Mouse (Mus musculus): ENCODE measurements around the gene Havcr2. TPM values are rescaled to one million over a fixed set of nuclear protein-coding genes. Genes with fewer than 3 reads are reported as not detected.

Havcr2 gene
- 0.21 and 0.25 TPM in 2 replicates for polyA plus RNA-seq (2012; rRNA removed)

GRCm38 (mm10) chr11:46454453-46455045 is at the start of gene Havcr2:
Gene Havcr2 (plus strand): TSS chr11:46454935.

DNA sequence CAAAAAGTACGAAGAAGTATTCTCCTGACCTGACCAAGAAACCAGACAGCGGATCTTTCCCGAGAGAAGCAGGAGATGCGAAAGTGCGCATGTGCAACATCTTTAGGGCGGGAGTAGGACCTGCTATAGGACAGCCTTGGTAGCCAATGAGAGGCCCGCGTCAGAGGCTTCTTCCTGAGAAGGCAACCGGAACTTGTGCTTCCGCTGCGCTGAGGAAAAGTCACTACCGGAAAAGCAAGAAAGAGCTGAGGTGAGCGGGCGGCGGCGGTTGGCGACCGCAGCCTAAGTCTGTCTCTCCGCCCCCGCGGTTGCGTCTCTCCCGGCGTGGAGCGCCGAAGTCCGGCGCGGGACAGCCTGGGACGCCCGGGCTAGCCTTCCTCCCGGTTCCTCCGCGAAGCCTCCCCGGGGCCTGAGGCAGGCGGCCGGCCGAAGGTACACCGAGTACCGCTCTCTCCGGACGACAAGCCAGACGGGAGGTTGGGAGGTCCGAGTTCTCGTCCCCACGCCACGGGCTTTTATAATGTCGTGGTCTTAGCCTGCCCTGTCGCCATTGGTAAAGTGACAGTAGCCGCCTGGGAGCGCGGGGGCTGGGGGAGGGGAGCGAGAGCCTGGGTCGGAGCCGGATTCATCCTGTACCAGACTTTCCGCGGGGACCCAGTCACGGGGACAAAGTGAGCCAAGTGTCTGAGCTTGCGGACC is 17.8 kb upstream of the Havcr2 start, which contains the start of gene Med7:
Gene Med7, plus strand, starts transcription at position 166 of the 699 bp plus-strand sequence.

GRCm38 (mm10) chr11:46523912-46524311 is 69.2 kb downstream of the Havcr2 start, which contains the start of gene Gm12169:
Gene Gm12169 (plus strand): TSS chr11:46524212.

Other genes starting within 250 kb of the Havcr2 start
- 1.3 and 1.5 TPM in 2 replicates for gene Fndc9, start 219.4 kb upstream of the Havcr2 start, polyA plus RNA-seq (2012; rRNA removed)
- gene Cyfip2, start 142.1 kb upstream of the Havcr2 start, polyA plus RNA-seq (2012; rRNA removed): 45.4 and 45.7 TPM in 2 replicates
- gene Itk, start 65.4 kb upstream of the Havcr2 start, polyA plus RNA-seq (2012; rRNA removed): 0.02 and 0.04 TPM in 2 replicates
- gene Fam71b, start 58.4 kb upstream of the Havcr2 start, polyA plus RNA-seq (2012; rRNA removed): not detected in 2 replicates
- gene Med7, start 18.0 kb upstream of the Havcr2 start, polyA plus RNA-seq (2012; rRNA removed): 44.4 and 49.8 TPM in 2 replicates
- not detected in 2 replicates for gene Gm12169, start 69.3 kb downstream of the Havcr2 start, polyA plus RNA-seq (2012; rRNA removed)
- gene BC053393, start 116.6 kb downstream of the Havcr2 start, polyA plus RNA-seq (2012; rRNA removed): not detected in 2 replicates
- not detected in 2 replicates for gene Dppa1, start 174.3 kb downstream of the Havcr2 start, polyA plus RNA-seq (2012; rRNA removed)